Mouse (Mus musculus) kidney, adult 11 months (tissue): ENCODE results near the gene Col5a3.

Source experiments
- DNase-seq: peaks from one replicate; pipeline ENCODE4 v3.0.0; 2022

Col5a3 gene

GRCm38 (mm10) chr9:20746017-20746660 is 68.7 kb downstream of the Col5a3 start, which contains the start of gene Olfm2:
Gene Olfm2 (minus strand): TSS chr9:20746349.
- DNase-seq = no peak

DNA sequence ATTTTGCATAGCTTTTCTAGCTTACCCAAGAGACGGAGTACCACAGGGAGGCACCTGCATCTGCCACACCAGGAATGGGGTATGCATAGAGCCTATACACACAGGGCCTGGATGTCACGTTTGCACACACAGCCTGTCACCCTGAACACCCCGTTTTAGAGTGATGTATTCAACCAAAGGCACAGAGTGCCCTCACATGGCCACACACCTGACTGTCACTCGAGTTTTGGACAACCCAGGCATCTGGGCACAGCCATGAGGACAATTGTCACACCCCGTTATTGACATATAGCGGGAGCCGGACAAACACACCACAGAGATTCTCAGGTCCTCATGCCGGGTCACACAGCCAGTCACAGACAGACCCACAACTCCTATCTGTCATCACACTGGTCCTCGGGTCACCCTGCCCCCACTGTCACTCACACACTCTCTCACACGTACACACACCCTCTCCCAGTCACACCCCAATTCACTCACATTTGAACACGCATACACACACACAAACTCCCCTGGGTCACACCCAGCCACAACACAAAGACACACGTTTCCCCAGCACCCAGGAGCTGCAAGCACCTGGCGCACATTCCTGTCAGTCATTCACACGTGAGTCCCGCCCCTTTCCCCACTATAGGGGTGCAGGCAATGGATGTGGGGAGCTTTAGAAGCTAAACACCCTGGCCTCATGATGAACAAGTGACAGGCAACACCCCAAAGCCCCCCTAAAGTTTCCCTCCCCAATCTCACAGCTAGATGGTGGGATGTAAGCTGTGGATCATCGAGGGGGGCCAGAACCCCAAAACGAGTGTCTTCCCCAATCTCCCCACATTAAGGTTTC is 69.5 kb downstream of the Col5a3 start:
- DNase-seq = no peak

GRCm38 (mm10) chr9:20743946-20744738 is 70.7 kb downstream of the Col5a3 start:
- DNase-seq = no peak

DNA sequence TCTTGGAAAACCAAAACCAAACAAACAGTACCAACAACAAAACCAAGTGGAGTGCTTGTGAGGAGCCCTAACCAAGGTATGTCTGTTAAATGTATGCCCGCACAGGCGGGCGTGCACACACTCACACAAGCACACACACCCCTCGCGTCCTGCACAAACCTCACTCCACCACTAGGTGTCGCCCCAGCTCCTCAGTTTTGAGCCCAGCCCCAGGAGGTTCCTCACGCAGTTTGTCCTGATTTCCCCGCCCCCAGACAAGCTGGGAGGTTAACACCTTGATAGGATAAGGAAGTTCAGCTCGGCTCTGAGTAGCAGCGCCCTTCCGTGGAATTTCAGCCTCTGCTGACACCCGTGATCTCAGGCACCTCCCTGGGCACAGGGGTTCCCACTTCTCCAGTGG is 74.5 kb downstream of the Col5a3 start:
- peak; percentile 79 for DNase-seq

- DNase-seq = no peak
Measured at GRCm38 (mm10) chr9:20738251-20738999, 76.4 kb downstream of the Col5a3 start.

DNA sequence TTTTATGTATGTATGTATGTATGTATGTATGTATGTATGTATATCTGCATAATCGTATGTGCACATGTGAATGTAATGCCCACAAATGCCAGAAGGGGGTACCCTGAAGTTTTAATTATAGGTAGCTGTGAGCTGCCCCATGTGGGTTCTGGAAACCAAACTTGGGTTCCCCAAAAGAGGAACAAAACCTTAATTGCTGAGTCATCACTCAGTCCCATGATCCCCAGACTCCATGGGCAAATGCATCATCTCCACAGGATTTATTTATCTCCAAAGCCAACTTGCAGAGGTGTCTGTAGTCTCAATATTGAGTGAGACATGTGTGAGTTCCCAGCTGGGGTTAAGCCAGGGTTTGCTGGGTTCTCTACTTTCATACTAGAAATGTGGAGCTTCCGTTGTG is 77.6 kb downstream of the Col5a3 start:
- no peak for DNase-seq

- no peak for DNase-seq
Measured at GRCm38 (mm10) chr9:20734692-20735091, 80.2 kb downstream of the Col5a3 start.

- DNase-seq = no peak
Measured at GRCm38 (mm10) chr9:20731797-20732196, 83.1 kb downstream of the Col5a3 start.

DNA sequence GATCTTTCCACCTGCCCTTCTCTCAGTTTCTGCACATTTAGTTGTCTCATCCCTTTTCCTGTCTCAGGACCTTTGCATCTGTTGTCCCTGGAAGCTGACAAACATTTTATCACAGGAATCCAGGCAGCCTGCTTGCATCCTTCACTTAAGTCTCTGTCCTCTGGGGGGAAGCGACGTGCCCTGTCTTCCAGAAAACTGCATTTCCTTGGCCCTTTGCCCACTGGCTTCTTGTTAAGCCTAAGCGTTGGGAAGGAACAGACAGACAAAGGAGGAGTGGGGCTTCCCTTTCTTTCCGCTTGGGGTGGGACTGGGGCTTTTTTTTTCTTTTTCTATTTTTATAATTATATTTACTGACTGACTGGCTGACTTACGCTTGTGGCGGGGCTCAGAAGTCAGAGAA is 85.4 kb downstream of the Col5a3 start:
- no peak for DNase-seq

DNA sequence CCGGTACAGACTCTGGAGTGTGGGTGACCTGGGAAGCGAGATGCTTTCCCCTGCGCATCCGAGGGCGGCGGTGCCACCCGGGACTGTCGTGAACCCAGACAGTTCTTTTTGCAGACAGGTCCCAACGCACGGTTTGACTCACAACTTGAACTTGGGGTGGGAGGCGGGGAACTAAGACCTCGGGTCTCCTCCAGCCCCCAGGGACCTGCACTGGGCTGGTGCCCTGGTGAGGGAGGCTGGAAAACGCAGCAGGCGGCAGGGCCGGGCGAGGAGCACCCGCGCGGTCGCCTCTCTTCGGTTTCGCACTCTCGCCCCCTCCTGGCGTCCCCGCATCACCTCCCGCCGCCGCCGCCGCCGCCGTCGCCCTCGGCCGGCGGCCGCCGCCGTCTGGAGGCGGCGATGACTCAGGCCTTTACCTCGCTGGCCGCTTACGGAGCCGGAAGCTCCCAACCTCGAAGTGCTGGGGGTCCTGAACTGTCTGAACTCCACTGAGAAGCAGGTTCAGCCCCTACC is 87.2 kb downstream of the Col5a3 start:
- no peak for DNase-seq

GRCm38 (mm10) chr9:20726859-20727600 is 87.8 kb downstream of the Col5a3 start:
- no peak for DNase-seq

- no peak for DNase-seq
Measured at GRCm38 (mm10) chr9:20726134-20726858, 88.6 kb downstream of the Col5a3 start.

DNA sequence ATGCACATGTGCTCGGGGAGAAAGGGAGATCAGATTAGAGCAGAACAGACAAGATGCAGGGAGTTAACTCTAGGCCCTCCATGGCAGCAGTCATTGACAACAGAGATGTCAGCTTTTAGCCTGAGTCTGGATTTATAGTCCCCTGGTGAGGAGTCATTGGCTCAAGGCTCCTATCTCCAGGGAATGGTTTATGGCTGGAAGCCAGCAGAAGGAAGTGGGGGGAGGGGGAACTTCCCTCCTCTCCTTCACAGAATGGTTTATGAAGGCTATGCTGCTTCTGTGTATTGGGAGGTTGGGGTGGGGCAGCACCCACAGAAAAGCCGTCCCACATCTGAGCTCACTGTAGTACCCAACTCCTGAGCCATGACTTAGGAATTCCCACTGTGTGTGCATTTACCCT is 93.3 kb downstream of the Col5a3 start:
- DNase-seq = no peak
